Mouse (Mus musculus) liver, embryonic 12.5 days (tissue): ENCODE data around the gene Lrrc8c. TPM values are rescaled to one million over a fixed set of nuclear protein-coding genes. Genes with fewer than 3 reads are reported as not detected.

Experiments
- ATAC-seq: fragments of 200-750 bp; cut with Nextera tagmentation; 2 replicates; pipeline ENCODE4 v1.8.0; 2017; ENCODE audit warnings: moderate number of reproducible peaks, mild to moderate bottlenecking, moderate library complexity
- H3K27ac ChIP-seq: fragments of 300-500 bp; sonication (generic); 2 replicates; pipeline ENCODE4 v1.5.1; 2016; ENCODE audit warnings: mild to moderate bottlenecking
- H3K27me3 ChIP-seq: fragments of 300-500 bp; sonication (generic); replicated peaks from 2 replicates; pipeline ENCODE4 v1.6.1; 2016; ENCODE audit warnings: mild to moderate bottlenecking, moderate library complexity
- H3K36me3 ChIP-seq: fragments of 300-500 bp; sonication (generic); 2 replicates; pipeline ENCODE4 v1.6.1; 2016; ENCODE audit warnings: mild to moderate bottlenecking, moderate library complexity
- H3K4me1 ChIP-seq: fragments of 300-500 bp; sonication (generic); 2 replicates; pipeline ENCODE4 v1.6.1; 2016
- H3K4me2 ChIP-seq: fragments of 300-500 bp; sonication (generic); 2 replicates; pipeline ENCODE4 v1.6.1; 2016; ENCODE audit warnings: mild to moderate bottlenecking, moderate library complexity
- H3K4me3 ChIP-seq: fragments of 300-500 bp; sonication (generic); 2 replicates; pipeline ENCODE4 v1.5.1; 2016; ENCODE audit warnings: mild to moderate bottlenecking, moderate library complexity
- H3K9ac ChIP-seq: fragments of 300-500 bp; sonication (generic); 2 replicates; pipeline ENCODE4 v1.6.1; 2016; ENCODE audit warnings: mild to moderate bottlenecking, moderate library complexity
- H3K9me3 ChIP-seq: fragments of 300-500 bp; sonication (generic); replicated peaks from 2 replicates; pipeline ENCODE4 v1.6.1; 2016; ENCODE audit warnings: mild to moderate bottlenecking, moderate library complexity
- WGBS: fragments of 180-500 bp; shearing (Covaris S2); methylation state at CpG from one replicate; pipeline ENCODE4 v1.1.7; 2016; ENCODE audit not compliant: insufficient replicate concordance; 5-methylcytosine and 5-hydroxymethylcytosine counted together
- polyA plus RNA-seq: library from polyadenylated mRNA; unstranded; fragments of >200 nt; fragmentation: Nextera tagmentation; extraction: Ambion mirVana; gene quantifications from 2 replicates; pipeline ENCODE4 v1.2.1, GENCODE M21; 2016

Gene Lrrc8c
- polyA plus RNA-seq, 1 experiment from 2014 or later, result 23.9 TPM

DNA sequence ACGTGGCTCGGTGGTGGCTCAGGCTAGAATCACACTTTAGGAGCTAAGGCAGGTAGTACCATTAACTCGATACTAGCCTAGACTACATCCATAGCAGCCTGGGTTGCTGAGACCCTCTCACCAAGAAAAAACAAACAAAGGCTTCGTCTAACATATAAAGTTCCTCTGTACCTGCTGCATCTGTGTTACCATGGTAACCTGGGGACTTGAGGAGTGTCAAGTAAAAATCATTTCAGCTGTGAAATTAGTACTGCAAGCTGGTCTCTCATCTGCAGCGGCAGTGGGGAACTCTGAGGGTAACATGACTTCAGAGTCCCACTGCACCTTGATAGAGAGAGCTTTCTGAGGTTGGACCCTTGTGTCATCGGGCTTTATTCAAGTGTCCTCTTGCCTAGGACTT is 68.3 kb downstream of the Lrrc8c start:
- peaks cover 47% of the 10 kb centered on the region for H3K36me3 ChIP-seq
- H3K27me3 ChIP-seq, result no peaks in the 10 kb centered on the region
- no peak overlapping the region; the same call in 1 of the 2 replicates for H3K27ac ChIP-seq
- no peak overlapping the region for H3K4me3 ChIP-seq
- H3K4me1 ChIP-seq, result peaks cover 19% of the 10 kb centered on the region
- no peak overlapping the region for H3K9ac ChIP-seq
- no peak overlapping the region for H3K4me2 ChIP-seq
- 78% methylated on average over 6 of the region's 6 CpGs for WGBS
- no peaks in the 10 kb centered on the region for H3K9me3 ChIP-seq
- ATAC-seq, result no peak

DNA sequence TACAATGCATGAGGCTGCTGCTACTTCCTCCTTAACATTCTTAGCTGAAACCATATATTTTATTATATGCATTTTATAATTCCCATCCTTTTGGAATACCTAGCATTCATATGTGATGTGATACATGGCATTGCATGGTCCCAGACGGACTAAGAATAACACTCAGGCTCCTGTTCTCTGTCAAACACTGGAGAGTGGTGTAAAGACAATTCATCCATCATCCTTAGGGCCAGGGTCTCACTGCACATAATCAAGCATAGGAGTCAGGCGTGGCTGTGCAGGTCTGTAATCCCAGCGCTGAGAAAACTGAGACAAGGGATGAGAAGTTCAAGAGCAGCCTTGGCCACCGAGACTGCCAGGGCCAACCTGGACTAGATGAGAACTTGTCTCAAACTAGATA is 69.5 kb downstream of the Lrrc8c start:
- no peak overlapping the region for H3K4me2 ChIP-seq
- peaks cover 49% of the 10 kb centered on the region for H3K36me3 ChIP-seq
- ATAC-seq, result no peak
- no peaks in the 10 kb centered on the region for H3K27me3 ChIP-seq
- H3K9ac ChIP-seq, result no peak overlapping the region
- H3K27ac ChIP-seq, result no peak overlapping the region
- peaks cover 19% of the 10 kb centered on the region for H3K4me1 ChIP-seq
- H3K9me3 ChIP-seq, result no peaks in the 10 kb centered on the region
- 80% methylated on average over 4 of the region's 4 CpGs for WGBS
- no peak overlapping the region for H3K4me3 ChIP-seq

DNA sequence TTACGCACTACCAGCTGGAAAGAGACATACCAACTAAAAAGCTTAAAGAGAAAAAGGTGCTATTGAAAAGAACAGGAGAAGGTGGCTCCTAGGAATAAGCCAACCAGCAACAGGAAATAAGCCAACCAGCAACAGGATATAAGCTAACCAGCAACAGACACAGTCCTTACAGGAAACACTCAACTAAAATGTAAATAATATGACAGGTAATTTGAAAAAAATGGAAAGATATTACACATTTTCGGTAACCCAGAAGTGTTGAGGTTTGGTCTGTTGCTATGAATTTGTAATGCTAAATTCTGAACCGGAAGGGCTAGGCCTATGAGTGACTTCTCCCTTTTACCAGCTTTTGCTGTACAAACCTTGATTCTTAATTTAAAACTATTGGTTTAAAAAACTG is 69.9 kb downstream of the Lrrc8c start:
- no peak overlapping the region for H3K9ac ChIP-seq
- peaks cover 47% of the 10 kb centered on the region for H3K36me3 ChIP-seq
- ATAC-seq, result no peak
- H3K27ac ChIP-seq, result no peak overlapping the region
- WGBS, result 82% methylated on average over 3 of the region's 3 CpGs
- no peak overlapping the region for H3K4me2 ChIP-seq
- no peaks in the 10 kb centered on the region for H3K27me3 ChIP-seq
- no peaks in the 10 kb centered on the region for H3K9me3 ChIP-seq
- H3K4me3 ChIP-seq, result no peak overlapping the region
- H3K4me1 ChIP-seq, result peaks cover 19% of the 10 kb centered on the region

DNA sequence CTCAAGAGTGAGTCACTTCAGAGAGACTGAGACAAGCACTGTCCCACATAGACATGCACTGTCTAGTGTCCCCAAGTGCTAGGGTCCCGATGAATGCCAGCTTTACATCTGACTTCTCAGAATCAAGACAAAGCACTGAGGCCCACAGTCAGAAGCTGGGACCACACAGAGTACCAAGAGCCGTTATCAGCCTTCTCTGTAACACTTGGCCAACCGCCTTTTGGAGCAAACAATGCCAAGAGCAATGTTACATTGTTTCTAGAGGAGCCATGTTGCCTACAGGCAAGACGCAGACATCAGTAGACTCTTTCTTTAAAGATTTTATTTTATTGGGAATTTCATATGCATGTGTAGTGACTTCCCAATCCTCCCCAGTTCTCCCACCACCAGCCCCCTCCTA is 73.2 kb downstream of the Lrrc8c start:
- Histone ChIP-seq H3K4me2 (no peak overlapping the region), H3K9ac (no peak overlapping the region), H3K4me1 (no peaks in the 10 kb centered on the region), H3K36me3 (peaks cover 46% of the 10 kb centered on the region; the same call in 1 of the 2 replicates), H3K4me3 (no peak overlapping the region), H3K27me3 (no peaks in the 10 kb centered on the region), H3K27ac (no peak overlapping the region), H3K9me3 (no peaks in the 10 kb centered on the region)
- 89% methylated on average over 4 of the region's 4 CpGs for whole genome bisulfite sequencing
- no peak for ATAC-seq

DNA sequence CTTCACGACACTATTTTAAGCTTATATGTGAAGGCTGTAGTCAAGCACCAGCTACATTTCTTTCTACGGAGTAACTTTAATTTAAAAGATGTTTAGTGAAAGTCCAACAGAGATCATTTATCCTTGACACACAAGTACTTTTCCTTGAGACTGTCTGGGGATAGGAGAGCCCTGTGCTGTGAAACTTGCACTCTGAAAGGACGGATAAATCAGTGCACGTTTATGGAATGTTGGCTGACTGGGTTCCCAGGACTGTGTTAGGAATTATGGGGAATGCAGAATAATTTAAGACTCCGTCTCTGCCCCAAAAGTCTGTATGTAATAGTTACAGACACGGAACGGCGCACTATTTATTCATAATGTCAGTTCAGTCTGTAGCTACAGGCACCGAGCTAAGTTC is 74.4 kb downstream of the Lrrc8c start:
- no peak for ATAC-seq

DNA sequence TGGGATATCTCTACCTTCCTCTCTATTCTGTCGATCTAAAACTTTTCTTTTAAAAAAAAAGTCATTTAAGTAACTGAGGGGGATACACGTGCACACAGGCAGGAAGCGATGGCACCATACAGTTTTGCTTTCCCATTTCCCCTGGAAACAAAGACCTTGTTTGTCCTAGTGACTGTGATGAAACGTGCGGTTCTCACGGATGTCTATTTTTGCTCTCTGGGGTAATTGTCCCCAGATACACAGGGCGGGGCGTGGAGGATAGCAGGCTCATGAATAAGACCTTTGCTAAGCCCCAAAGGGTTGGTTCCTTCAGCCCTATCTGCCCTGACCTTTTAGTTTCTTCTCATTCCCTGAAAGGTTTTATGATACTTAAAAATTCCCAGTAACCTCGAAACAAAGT is 79.7 kb downstream of the Lrrc8c start:
- Histone ChIP-seq H3K9me3 (no peaks in the 10 kb centered on the region), H3K4me2 (no peak overlapping the region), H3K36me3 (peaks cover 12% of the 10 kb centered on the region; the same call in 1 of the 2 replicates), H3K4me3 (no peak overlapping the region), H3K27ac (peak overlapping the region; percentile 56), H3K4me1 (peaks cover 18% of the 10 kb centered on the region), H3K9ac (no peak overlapping the region), H3K27me3 (no peaks in the 10 kb centered on the region)
- WGBS, result 65% methylated on average over 9 of the region's 9 CpGs
- no peak for ATAC-seq

More for the DNA sequence above, 74.4 kb downstream of the Lrrc8c start:
- Histone ChIP-seq H3K9me3 (no peaks in the 10 kb centered on the region), H3K4me2 (no peak overlapping the region), H3K36me3 (peaks cover 39% of the 10 kb centered on the region; the same call in 1 of the 2 replicates), H3K27ac (no peak overlapping the region), H3K27me3 (no peaks in the 10 kb centered on the region), H3K4me1 (peaks cover 7% of the 10 kb centered on the region), H3K9ac (no peak overlapping the region), H3K4me3 (no peak overlapping the region)
- WGBS, result 89% methylated on average over 9 of the region's 9 CpGs

DNA sequence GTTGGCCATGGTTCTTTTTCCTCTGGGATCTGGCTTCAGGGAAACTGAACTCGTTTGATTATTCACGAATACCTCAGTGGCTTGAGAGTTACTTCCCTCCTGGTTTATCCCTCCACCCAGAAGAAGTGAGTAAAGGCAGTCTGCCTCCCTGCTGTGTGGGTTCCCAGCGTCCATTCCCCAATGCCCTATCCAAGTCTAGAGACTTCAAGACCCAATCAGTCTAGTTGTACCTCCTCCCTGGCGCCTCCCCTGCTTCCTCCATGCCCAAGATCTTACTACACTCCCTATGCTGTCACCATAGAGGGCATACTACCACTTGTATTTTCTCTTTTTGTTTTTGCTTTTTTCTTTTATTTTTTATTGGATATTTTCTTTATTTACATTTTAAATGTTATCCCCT is 80.1 kb downstream of the Lrrc8c start:
- ATAC-seq, result no peak
- no peaks in the 10 kb centered on the region for H3K9me3 ChIP-seq
- WGBS, result 60% methylated on average over 4 of the region's 4 CpGs

DNA sequence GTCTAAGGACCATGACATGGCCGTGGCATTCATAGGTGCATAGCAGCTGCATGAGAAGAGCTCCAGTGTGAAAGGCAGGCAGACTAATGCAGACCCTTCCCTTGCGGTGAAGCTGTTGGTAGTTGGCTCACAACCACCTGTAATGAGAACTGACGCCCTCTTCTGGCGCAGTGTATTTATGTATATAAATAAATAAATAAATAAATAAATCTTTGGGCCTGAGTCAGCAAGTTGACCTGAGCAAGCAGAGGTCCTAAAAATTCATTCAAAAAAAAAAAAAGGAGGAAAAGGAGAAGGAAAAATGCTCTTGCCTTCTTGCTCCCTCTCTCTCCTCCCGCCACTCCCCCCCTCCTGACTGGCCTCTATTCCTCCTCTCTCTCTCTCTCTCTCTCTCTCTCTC is 81.8 kb downstream of the Lrrc8c start:
- Histone ChIP-seq H3K9me3 (no peaks in the 10 kb centered on the region), H3K27ac (no peak overlapping the region; the same call in 1 of the 2 replicates), H3K4me1 (peaks cover 18% of the 10 kb centered on the region), H3K9ac (no peak overlapping the region), H3K4me2 (no peak overlapping the region), H3K27me3 (no peaks in the 10 kb centered on the region), H3K36me3 (peaks cover 8% of the 10 kb centered on the region; the same call in 1 of the 2 replicates), H3K4me3 (no peak overlapping the region)
- no peak for ATAC-seq
- 75% methylated on average over 4 of the region's 5 CpGs for WGBS

More for the DNA sequence above, 80.1 kb downstream of the Lrrc8c start:
- H3K27ac ChIP-seq, result peak overlapping the region; percentile 56
- H3K4me3 ChIP-seq, result no peak overlapping the region
- H3K4me2 ChIP-seq, result no peak overlapping the region
- H3K9ac ChIP-seq, result no peak overlapping the region
- H3K4me1 ChIP-seq, result peaks cover 18% of the 10 kb centered on the region
- peaks cover 12% of the 10 kb centered on the region; the same call in 1 of the 2 replicates for H3K36me3 ChIP-seq
- H3K27me3 ChIP-seq, result no peaks in the 10 kb centered on the region

DNA sequence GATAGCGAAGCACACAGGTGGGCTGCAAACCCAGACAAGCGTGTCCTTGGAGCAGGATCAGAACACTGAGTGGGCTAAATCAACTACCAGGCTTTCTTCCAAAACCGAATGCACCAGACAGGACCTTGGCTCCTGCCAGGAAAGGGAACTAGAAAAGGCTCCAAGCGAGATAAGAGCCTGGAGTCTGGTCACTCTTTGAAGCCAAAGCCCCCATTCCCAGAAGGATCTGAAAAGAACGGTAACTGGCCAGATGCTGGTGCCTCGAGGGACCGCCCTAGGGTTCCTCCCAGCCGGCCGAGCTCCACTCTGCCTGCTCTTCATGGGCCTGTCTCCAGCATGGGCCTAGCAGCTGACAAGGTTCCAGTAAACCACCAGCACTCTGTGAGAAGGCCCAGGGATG is 83.4 kb downstream of the Lrrc8c start:
- ATAC-seq, result no peak
- Histone ChIP-seq H3K9ac (no peak overlapping the region), H3K27ac (no peak overlapping the region), H3K9me3 (no peaks in the 10 kb centered on the region), H3K36me3 (peaks cover 19% of the 10 kb centered on the region), H3K4me2 (no peak overlapping the region), H3K27me3 (no peaks in the 10 kb centered on the region), H3K4me1 (peaks cover 18% of the 10 kb centered on the region), H3K4me3 (no peak overlapping the region)
- WGBS, result 74% methylated on average over 9 of the region's 9 CpGs

DNA sequence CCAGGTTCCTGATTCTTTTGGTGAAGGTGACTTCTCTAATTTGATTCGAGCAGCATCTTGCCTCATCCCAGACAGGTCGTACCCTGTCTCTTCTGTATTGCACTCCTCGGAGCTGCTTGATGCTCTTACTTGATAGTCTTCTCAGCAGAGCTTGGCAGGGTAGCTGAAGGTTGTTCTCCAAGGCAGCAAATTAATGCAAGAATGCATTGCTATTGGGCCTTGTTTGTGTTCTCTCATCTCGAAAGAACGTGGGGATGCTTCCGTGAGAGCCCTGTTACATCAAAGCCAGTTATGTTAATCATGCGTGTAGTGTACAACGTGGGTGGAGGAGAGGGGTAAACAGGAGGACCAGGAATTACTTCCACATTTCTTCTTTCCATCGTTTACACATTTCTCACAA is 86.5 kb downstream of the Lrrc8c start:
- no peak overlapping the region for H3K9ac ChIP-seq
- no peak overlapping the region for H3K4me2 ChIP-seq
- peaks cover 40% of the 10 kb centered on the region for H3K36me3 ChIP-seq
- no peaks in the 10 kb centered on the region for H3K27me3 ChIP-seq
- no peaks in the 10 kb centered on the region for H3K4me1 ChIP-seq
- H3K9me3 ChIP-seq, result no peaks in the 10 kb centered on the region
- WGBS, result 78% methylated on average over 9 of the region's 9 CpGs
- ATAC-seq, result no peak
- H3K4me3 ChIP-seq, result no peak overlapping the region
- H3K27ac ChIP-seq, result no peak overlapping the region

DNA sequence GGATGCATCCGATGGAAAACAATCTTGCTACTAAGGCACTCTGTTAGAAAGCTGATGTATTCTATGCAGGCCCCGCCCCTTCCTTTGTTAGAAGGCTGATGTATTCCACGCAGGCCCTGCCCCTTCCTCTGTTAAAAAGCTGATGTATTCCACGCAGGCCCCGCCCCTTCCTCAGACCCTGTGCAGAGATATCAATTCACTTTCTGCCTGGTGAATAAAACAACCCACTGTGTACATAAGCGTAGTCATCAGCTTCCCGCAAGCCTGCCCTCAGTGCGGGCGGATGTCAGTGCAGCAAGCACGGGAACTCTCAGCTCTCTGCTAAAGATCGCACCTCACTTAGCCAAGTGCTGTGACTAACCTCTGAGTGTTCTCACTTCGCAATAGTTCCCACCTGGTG is 90.5 kb downstream of the Lrrc8c start:
- peaks cover 44% of the 10 kb centered on the region for H3K36me3 ChIP-seq
- H3K9ac ChIP-seq, result no peak overlapping the region
- no peak overlapping the region for H3K4me3 ChIP-seq
- no peak overlapping the region for H3K27ac ChIP-seq
- WGBS, result 82% methylated on average over 12 of the region's 12 CpGs
- H3K27me3 ChIP-seq, result no peaks in the 10 kb centered on the region
- H3K4me2 ChIP-seq, result no peak overlapping the region
- ATAC-seq, result no peak; the same call in 1 of the 2 replicates
- peaks cover 11% of the 10 kb centered on the region; the same call in 1 of the 2 replicates for H3K4me1 ChIP-seq
- H3K9me3 ChIP-seq, result no peaks in the 10 kb centered on the region

DNA sequence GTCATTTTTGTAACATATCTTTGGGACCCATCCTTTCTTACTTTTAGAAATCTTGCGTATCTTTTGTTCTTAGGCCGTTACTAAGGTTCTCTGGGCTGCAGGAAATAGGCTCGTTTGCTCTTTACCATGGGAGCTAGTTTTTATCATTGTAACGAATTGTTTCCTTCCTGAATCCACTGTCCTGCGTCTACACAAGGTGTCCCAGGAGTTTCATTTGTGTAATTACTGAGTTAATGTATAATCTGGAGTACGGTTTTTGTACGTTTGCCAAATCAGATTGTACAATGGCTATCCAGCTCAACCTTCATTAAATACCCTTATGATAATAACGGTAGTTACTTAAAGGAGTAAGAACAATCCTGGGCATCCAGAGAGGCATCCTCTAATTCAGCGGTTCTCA is 93.8 kb downstream of the Lrrc8c start:
- Histone ChIP-seq H3K9ac (no peak overlapping the region), H3K4me3 (no peak overlapping the region), H3K36me3 (peaks cover 21% of the 10 kb centered on the region), H3K4me2 (no peak overlapping the region), H3K27me3 (no peaks in the 10 kb centered on the region), H3K9me3 (no peaks in the 10 kb centered on the region), H3K27ac (no peak overlapping the region), H3K4me1 (peaks cover 11% of the 10 kb centered on the region; the same call in 1 of the 2 replicates)
- 56% methylated on average over 9 of the region's 9 CpGs for WGBS
- ATAC-seq, result no peak

DNA sequence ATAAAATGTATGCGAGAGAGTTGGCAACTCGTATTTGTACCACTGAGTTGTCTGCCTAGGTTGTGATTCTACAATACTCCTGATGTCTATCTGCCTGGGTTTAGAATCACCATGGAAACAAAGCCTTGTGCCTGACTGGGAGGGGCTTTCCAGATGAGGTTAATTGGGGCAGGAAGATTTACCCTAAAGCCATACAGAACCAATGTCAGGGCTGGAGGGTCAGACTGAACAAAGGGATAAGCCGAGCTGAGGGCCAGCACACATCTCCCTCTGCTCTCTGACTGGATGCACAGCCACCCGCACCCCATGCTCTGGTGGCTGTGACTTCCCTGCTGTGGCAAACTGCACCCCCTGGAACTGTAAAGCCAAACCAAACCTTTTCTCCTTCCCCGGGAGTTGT is 94.8 kb downstream of the Lrrc8c start:
- H3K36me3 ChIP-seq, result peaks cover 12% of the 10 kb centered on the region
- ATAC-seq, result no peak
- H3K9me3 ChIP-seq, result no peaks in the 10 kb centered on the region
- no peak overlapping the region for H3K4me2 ChIP-seq
- 68% methylated on average over 5 of the region's 5 CpGs for WGBS
- no peak overlapping the region for H3K9ac ChIP-seq
- H3K4me3 ChIP-seq, result no peak overlapping the region
- peaks cover 11% of the 10 kb centered on the region; the same call in 1 of the 2 replicates for H3K4me1 ChIP-seq
- no peaks in the 10 kb centered on the region for H3K27me3 ChIP-seq
- no peak overlapping the region for H3K27ac ChIP-seq
